Mouse (Mus musculus): ENCODE results near the gene Hlf.

Gene Hlf

DNA sequence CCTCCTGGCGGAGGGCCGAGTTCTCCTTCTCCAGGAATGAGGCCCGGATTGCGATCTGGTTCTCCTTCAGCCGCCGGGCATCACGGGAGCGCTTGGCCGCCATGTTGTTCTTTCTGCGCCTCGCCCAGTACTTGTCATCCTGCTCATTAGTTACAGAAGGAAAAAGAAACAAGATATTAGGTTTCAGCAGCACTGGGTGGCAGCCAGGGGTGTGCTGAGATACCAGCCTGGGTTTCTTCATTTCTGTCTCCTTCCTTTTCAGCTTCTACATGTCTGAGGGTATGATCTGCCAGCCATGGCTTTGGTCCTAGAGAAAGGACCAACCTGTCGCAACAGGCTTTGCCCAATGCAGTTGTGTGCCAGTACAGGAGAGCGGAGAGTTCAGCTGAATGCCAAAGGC, 49.9 kb downstream of the Hlf start:
- peak; percentile 29 for DNase-seq (ENCODE audit: low read depth)

DNA sequence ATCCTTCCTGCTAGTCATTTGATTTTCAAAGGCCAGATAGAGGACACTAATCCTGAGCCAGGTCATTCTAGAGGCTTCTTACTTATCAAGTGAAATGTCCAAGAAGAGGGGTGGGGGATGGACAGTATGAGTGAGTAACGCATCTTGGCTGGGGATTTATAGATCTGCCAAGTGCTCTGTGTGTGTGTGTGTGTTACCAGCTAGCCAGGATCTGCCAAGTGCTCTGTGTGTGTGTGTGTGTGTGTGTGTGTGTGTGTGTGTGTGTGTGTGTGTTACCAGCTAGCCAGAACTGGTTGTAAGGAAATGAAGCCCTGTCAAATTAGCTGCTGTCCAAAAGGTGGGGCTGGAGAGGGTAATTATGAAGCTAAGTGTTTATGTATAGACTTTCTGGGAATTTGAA, 55.9 kb downstream of the Hlf start:
- no peak for DNase-seq (ENCODE audit: low read depth)

DNA sequence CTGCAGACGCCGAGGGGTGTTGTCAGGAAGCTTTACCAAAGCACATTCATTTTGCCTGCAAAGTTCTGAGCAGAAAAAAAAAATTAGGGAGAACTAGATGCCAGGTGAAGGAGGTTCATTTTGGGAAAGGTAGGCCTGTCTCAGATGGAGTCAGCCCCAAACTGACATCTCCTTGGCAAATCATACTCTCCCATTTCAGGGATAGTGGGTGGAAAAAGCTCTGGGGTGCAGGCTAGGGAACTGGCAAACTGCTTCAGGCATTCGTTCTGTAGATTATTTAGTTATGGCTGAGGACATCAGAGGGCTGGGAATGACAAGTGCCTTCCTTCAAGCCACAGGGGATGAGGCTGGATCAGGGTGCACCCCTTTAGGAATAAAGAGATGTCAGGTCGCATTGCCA, 58.0 kb downstream of the Hlf start:
- no peak for DNase-seq (ENCODE audit: low read depth)

DNA sequence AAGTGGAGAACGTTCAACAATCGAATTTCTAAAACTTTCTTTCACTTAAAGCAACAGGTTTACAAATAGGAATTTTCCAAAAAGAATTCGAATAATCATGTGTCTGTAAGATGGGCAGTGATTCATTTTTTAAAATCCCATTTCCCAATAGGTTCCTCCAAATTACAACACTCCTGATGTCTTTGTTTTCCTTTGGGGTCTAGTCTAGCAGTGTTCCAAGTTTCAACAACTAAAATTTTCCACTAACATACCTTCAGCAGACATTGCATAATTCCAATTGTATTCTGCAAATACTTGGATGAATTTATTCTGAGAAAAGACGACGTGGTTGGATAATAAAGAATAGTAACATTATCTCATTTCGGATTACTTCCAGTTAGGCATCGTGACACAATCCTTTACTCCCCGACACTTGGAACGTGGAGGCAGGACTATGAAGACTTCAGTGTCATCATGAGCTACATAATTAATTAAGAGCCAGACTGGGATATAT, 60.4 kb downstream of the Hlf start:
- peak; percentile 32 for DNase-seq (ENCODE audit: low read depth)

DNA sequence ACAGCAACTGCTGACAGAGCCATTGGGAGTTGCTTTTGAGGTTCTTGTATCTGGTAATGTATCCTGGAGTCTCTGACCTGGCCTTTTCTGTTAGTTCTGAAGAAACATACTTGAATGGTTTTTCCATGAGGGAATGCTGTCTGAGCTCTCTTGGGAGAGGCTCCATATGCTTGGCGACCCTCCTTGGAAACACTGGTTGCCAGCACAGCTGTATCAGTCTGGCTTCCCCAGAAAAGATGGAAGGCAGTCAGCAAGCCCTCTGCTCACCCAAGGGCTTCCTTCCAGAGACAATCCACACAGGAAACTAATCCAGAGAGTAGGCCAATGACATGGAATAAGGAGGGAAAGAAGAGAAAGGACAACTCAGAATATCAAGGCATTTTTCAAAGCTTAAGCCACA, 63.9 kb downstream of the Hlf start:
- DNase-seq (ENCODE audit: low read depth), result no peak

DNA sequence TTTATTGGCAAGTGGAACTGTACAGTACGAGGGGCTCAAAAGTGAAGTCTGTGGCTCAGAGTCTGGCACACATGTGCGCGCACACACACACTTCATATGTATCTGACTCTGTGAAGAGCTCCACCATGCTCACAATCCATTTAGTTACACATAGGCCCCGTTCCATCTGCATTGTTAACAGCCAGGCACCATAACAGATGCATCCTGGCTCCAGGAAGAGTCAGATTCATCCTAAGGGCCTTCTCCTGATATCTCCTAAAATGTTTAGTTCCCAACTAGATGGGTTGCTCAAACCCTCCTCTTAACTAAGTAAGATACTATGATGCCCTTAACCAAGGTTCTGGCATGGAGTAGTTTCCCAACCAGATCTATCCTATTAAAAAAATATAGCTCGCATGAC, 64.5 kb downstream of the Hlf start:
- DNase-seq (ENCODE audit: low read depth), result no peak

DNA sequence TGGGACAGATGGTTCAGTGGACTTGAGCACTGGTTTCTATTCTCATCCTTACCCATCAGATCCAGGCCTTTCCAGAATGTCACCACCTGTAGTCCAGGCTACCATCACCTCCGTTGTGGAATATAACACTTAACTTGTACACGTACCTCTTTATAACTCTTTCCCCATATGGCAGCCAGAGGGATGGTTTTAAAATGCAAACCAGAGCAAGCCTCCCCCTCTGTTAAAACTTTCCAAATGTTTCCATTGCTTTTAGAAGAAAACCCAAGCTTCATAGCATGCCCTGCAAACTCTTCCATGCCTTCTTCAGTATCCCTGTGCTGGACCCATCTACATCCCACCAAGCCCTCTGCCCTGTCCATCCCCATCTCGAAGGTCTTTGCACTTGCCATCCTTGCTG, 66.1 kb downstream of the Hlf start:
- no peak for DNase-seq (ENCODE audit: low read depth)

DNA sequence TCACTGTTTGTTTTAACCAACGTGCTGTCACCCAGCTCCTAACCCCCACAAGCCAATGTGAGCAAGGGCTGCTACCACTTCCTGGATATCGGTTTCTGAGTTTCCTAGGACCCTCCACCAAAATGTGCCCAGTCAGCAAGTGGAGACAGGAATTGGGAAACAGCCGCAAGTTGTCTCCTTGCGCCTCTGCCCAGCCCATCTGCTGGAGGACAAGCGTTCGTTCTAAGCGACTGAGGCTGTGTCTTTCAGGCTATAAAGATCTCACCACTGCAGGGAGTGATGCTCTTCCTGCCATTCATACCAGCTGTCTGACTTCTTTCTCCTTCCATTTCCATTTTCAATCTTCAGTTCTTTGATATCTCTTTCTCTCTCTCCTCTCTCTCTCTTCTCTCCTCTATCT, 69.8 kb downstream of the Hlf start:
- no peak for DNase-seq (ENCODE audit: low read depth)

DNA sequence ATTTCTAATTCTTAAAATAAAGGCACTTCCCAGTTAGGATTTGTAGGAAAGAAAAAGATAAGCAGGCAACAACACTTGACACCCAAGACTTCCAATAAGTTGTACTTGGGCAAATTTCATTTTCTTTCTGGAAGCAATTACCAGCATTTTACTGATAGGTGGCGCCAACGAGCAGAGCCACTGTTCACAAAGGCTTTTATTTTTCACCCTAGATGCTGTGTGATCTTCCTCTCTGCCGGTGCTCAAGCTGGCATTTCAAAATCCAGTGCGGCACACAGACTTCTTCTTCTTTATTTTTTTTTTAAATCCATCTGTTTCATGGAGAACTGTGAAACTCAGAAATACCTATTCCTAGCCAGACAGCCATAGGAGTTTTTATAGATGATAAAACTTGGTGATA, 73.2 kb downstream of the Hlf start:
- no peak for DNase-seq (ENCODE audit: low read depth)

DNA sequence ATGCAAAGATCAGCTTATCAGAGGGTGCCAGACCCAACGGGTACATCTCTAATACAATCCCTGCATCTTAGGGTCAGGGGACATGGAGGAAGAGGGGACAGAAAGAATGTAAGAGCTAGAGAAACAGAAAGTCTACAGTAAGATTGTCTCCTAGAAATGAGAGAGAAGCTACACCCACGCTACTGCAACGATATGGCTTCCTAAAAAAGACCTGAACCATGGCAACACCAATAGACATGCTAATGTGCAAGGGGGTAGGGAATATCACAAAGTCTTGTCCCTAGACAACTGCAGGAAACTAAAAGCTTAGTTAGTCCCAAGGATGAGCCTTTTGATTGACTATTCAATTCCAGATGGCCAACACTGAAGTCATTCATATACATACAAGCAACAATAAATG, 76.1 kb downstream of the Hlf start:
- DNase-seq (ENCODE audit: low read depth), result no peak

DNA sequence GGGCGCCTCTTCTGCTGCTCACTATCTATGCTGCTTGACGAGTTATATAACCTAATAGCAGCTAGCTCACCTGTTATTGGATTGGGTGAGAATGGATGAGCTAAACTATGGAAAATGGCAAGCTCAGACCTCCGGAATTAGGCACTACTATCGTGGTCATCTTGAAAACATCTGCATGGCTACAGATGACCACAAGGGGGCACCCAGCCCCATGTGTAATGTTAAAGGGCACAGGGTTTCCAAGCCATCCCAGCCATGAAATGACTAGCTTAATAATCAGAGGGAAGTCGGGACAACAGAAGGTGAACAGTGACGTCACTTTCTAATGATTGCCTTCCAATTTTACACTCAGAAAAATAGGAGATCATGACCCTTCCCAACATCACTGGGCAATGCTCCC, 83.7 kb downstream of the Hlf start:
- peak; percentile 19 for DNase-seq (ENCODE audit: low read depth)

DNA sequence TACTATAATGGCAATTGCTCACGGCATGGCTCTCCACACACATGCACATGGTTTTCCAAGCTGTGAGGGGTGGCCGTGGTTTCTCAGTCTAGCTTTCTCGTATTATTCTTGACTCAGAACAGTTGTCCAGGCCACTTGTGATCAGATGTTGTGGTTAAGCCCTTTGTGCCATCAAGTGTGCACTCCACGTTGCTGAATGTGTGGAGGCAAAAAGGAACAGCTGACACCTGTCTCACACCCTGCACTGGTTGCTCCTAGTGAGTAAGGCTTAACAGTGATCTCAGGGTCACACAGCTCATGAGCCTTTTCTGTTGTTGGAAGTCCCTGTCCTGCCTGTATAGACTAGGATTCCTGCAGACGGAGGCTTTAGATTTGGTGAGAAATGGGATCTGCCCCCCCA, 84.6 kb downstream of the Hlf start:
- DNase-seq (ENCODE audit: low read depth), result no peak

DNA sequence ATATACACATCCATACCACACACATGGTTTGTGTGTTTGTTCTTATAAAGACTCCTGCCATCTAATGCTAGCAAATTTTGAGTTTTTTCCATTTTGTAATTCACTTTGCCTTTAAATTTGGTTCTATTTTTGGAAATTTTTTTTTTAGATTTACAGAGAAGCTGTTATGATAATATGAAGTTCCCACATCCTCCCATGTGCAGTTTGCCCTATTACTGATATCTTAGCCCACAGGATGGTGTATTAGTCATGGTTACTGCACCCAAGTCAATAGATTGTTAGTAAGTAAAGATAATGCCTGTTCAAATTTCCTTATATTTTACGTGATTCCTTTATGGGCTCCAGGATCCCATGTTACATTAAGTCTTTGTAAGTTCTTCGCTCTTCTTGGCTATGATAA, 96.1 kb downstream of the Hlf start:
- no peak for DNase-seq (ENCODE audit: low read depth)

DNA sequence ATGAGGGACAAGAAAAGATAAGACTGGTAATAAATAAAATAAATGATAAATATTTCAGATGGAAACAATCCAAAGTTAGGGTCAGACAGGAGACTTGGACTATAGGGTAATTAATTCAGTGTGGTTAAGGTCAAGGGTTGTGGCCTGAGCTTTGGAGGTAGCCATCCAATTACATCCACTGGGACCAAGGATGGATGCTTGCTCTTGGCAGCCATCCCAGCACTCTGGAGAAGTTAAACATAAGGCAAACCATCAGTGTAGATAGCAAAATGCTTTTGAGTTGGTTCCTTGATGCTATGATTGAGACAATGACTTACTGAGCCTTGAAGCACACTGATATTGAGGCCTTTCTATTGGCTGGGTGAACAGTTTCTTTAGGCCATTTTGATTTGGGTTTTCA, 97.9 kb downstream of the Hlf start:
- no peak for DNase-seq (ENCODE audit: low read depth)

DNA sequence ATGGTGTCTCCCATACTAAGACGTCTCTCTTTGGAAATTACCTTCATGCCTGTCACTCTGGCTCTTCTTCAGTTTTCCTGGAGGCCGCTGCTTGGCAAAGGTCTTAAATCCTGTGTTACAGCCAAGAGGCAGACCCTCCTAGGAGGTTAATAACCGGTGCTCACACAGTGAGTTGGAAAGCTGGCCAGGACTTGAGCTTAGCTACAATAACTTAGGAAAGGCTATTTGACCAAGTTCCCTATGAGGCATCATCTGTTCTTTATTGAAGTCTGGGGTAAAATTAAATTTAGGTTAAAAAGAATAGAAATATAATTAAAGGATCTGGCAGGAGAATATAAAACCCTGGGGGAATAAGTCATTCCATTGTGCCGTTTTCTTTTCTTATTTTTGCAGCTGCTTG, 99.5 kb downstream of the Hlf start:
- no peak for DNase-seq (ENCODE audit: low read depth)

DNA sequence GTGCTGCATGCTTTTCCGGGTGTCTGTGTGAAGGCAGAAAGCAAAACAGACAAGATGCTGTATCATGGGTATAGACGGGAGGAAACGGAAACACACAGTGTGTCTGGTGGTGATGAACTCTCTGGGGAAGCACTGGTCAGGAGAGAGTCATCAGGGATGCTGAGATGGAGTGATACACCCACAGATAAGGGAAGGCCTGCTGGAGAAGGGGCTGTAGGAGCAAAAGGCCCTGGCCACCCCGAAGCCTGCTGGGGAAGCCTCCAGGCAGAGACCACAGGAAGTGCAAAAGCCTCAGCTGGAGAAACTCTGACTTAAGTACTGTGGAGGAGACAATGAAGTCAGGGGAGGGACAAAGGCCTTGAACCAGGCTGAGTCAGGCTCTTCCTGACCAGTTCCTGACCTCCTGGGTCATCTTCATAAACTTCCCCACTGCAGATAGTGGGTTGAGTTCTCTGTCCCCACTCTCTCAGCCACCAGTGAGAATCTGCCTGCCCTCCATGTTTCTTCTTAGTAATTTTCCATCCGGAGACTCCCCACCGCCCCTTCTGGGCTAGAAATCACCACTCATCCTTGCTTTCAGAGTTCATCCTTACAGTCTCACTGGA, 104.0 kb downstream of the Hlf start:
- DNase-seq (ENCODE audit: low read depth), result no peak
